14 mouse cellular contexts compared by ENCODE assay signal in genomic region chr6:56907973-56908372, GRCm38 (mm10). TPM values are rescaled to one million over a fixed set of nuclear protein-coding genes. Genes with fewer than 3 reads are reported as not detected.
"Had no signal": no experiment of that assay in that cellular context is flagged by ENCODE, and none has a peak within 500 bp of the region (broad histone marks: within the 10 kb centered on the region; RNA-seq: fewer than 3 reads in every experiment).

No protein-coding gene starts in this region.

- H3K36me3 ChIP-seq: kidney, embryonic 15.5 days; midbrain, embryonic 10.5 days had no signal

- DNase-seq: kidney, adult 2 months; kidney, postnatal 14 days; midbrain, embryonic 14.5 days; retina, postnatal 1 day; thymus, postnatal 4 days had no signal

- H3K4me3 ChIP-seq: kidney, embryonic 15.5 days; limb, embryonic 12.5 days; midbrain, embryonic 10.5 days; myocyte had no signal

- H3K9me3 ChIP-seq: kidney, embryonic 15.5 days; limb, embryonic 12.5 days; midbrain, embryonic 10.5 days had no signal

- ATAC-seq: intestine, embryonic 16.5 days had no signal

- H3K4me2 ChIP-seq: kidney, embryonic 15.5 days; limb, embryonic 12.5 days had no signal

- H3K27me3 ChIP-seq: kidney, embryonic 15.5 days; limb, embryonic 12.5 days had no signal

- H3K9ac ChIP-seq: kidney, embryonic 15.5 days; limb, embryonic 12.5 days; liver, embryonic 14.5 days had no signal

- H3K27ac ChIP-seq: kidney, embryonic 15.5 days; limb, embryonic 12.5 days; midbrain, embryonic 10.5 days; stomach, postnatal 0 days had no signal

RNA-seq across cellular contexts. Expression of gene Vmn1r4, which starts 15.8 kb away (rescaled TPM):
- polyA plus RNA-seq: large intestine, adult 2 months; small intestine, adult 2 months had no signal
